In the genomic region with DNA sequence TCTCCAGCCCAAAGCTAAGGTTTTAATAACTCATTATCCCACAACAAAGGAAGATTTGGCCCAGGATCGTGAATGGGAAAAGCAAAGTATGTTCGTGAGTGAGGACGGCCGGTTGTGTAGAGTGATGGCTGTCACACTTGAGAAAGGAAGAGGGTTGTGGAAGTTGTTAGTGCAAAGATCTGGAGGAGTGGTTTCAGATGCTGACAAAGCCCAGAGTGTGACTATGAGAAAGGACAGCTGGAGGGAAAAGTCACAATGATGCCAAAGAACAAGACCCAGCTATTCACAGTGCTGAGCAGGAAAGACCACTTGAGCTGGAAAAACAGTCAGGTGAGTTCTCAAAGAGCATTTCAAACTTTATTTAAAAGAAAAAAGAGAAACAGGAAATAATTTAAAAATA, we compare ENCODE assay signal across 22 mouse cellular contexts. TPM values are rescaled to one million over a fixed set of nuclear protein-coding genes. Genes with fewer than 3 reads are reported as not detected.
DNase-seq lines count a peak whose midpoint lies in the region; ATAC-seq lines count a peak whose summit lies in the region.
"Had no signal": no experiment of that assay in that cellular context is flagged by ENCODE, and none has a peak within 500 bp of the region (broad histone marks: within the 10 kb centered on the region; RNA-seq: fewer than 3 reads in every experiment).

No protein-coding gene starts in this region.

- H3K27ac ChIP-seq in heart, embryonic 15.5 days: peak overlapping the region; percentile 22; the same call in 1 of the 2 replicates
- H3K27ac ChIP-seq: forebrain, embryonic 10.5 days; hindbrain, embryonic 12.5 days; limb, embryonic 12.5 days; liver, embryonic 12.5 days had no signal

- no peak overlapping the region for H3K4me2 ChIP-seq in heart, embryonic 15.5 days
- H3K4me2 ChIP-seq: hindbrain, embryonic 12.5 days; limb, embryonic 12.5 days; liver, embryonic 12.5 days; midbrain, embryonic 11.5 days had no signal

- no peaks in the 10 kb centered on the region for H3K4me1 ChIP-seq in heart, embryonic 15.5 days (replicated peaks)
- H3K4me1 ChIP-seq: forebrain, embryonic 10.5 days; hindbrain, embryonic 12.5 days; limb, embryonic 12.5 days had no signal

- H3K9me3 ChIP-seq in heart, embryonic 15.5 days (replicated peaks): no peaks in the 10 kb centered on the region
- H3K9me3 ChIP-seq: forebrain, embryonic 10.5 days; hindbrain, embryonic 12.5 days; limb, embryonic 12.5 days; liver, embryonic 12.5 days had no signal

- H3K36me3 ChIP-seq in heart, embryonic 15.5 days: peaks cover 40% of the 10 kb centered on the region

- intact Hi-C loops in heart, postnatal 36 days (cut with DNase I): no loop called here

- H3K4me3 ChIP-seq in heart, embryonic 15.5 days: no peak overlapping the region
- H3K4me3 ChIP-seq: forebrain, embryonic 10.5 days; hindbrain, embryonic 12.5 days; limb, embryonic 12.5 days; liver, embryonic 12.5 days had no signal

- no peak overlapping the region for H3K9ac ChIP-seq in heart, embryonic 15.5 days
- H3K9ac ChIP-seq: forebrain, postnatal 0 days; hindbrain, embryonic 12.5 days; limb, embryonic 12.5 days; liver, embryonic 12.5 days had no signal

- WGBS in heart, embryonic 15.5 days: 58% methylated on average over 4 of the region's 4 CpGs

- H3K27me3 ChIP-seq in heart, embryonic 15.5 days: no peaks in the 10 kb centered on the region
- H3K27me3 ChIP-seq: CH12.LX; hindbrain, embryonic 12.5 days; limb, embryonic 12.5 days; liver, embryonic 12.5 days had no signal

- no peak for ATAC-seq in heart, embryonic 15.5 days (replicated peaks; ENCODE audit: insufficient number of reproducible peaks, insufficient read depth, low FRiP score, low read depth)
- ATAC-seq: forebrain, postnatal 0 days; liver, embryonic 12.5 days had no signal

- no peak for DNase-seq in heart, postnatal 36 days
- DNase-seq in kidney, postnatal 4 days: peak; percentile 10 to 27
- no peak for DNase-seq in kidney, adult 18-20 months
- DNase-seq in lung, postnatal 14 days: peak; percentile 34
- no peak for DNase-seq in spleen, adult 12 weeks (ENCODE audit: low spot score)
- no peak for DNase-seq in layer of hippocampus, postnatal 36 days
- DNase-seq: adrenal gland, postnatal 36 days; cerebellum, adult 18-20 months; forebrain, postnatal 0 days; kidney, postnatal 25 days; thymus, postnatal 36 days had no signal

RNA-seq across cellular contexts. Expression of gene Spg11, which starts 8.5 kb away (rescaled TPM):
- 4.7 and 5.8 TPM in 2 replicates for polyA plus RNA-seq in heart, embryonic 15.5 days (2015; fragmentation: Nextera tagmentation; extraction: Ambion mirVana)
- total RNA-seq in heart, postnatal 36 days (2021): 10 to 100 TPM; 10.7 to 11.0 TPM
- total RNA-seq in layer of hippocampus, postnatal 36 days (2021): 10 to 100 TPM; 15.2 to 16.5 TPM

RNA-seq across cellular contexts. Expression of gene B2m, which starts 37.8 kb away (rescaled TPM):
- 260 and 322 TPM in 2 replicates for polyA plus RNA-seq in heart, embryonic 15.5 days (2015; fragmentation: Nextera tagmentation; extraction: Ambion mirVana)
- 100 to 1,000 TPM; 162 to 248 TPM for total RNA-seq in heart, postnatal 36 days (2021)
- 100 to 1,000 TPM in 1 of 2 experiments, 10 to 100 TPM in 1; 99.2 to 107 TPM for total RNA-seq in layer of hippocampus, postnatal 36 days (2021)

RNA-seq across cellular contexts. Expression of gene Trim69, which starts 50.8 kb away (rescaled TPM):
- polyA plus RNA-seq in heart, embryonic 15.5 days (2015; fragmentation: Nextera tagmentation; extraction: Ambion mirVana): not detected in 2 replicates
- under 1 TPM in 1 of 2 experiments, not detected in 1; 0.14 TPM for total RNA-seq in heart, postnatal 36 days (2021)
- not detected for total RNA-seq in layer of hippocampus, postnatal 36 days (2021)
- total RNA-seq: forebrain, postnatal 0 days; gastrocnemius, postnatal 4 days; layer of hippocampus, postnatal 10 days; MEL had no signal
- polyA plus RNA-seq: forebrain, embryonic 10.5 days; forebrain, postnatal 0 days; heart, embryonic 16.5 days; hindbrain, embryonic 12.5 days; limb, embryonic 12.5 days; liver, embryonic 12.5 days; midbrain, embryonic 11.5 days had no signal

Comparison
In these comparisons a context has a peak if more than half of its experiments do, and no peak if none do; other contexts are left out.
1. DNase-seq: peak in kidney, postnatal 4 days (2 of 2) and lung, postnatal 14 days (single experiment); none in heart, postnatal 36 days (0 of 2), kidney, adult 18-20 months (single experiment), spleen, adult 12 weeks (single experiment) and layer of hippocampus, postnatal 36 days (0 of 2).